Mouse (Mus musculus): ENCODE measurements around the gene Rrn3.
"Not testable (repeated sequence)": the region's sequence is repeated elsewhere in the genome, so short reads cannot be mapped to it uniquely, and the experiment has no call there.

Gene Rrn3

GRCm38 (mm10) chr16:13793441-13793840 is 12.9 kb downstream of the Rrn3 start:
- not testable (repeated sequence) for DNase-seq

- DNase-seq = no peak
Observed at GRCm38 (mm10) chr16:13796746-13797175, 16.3 kb downstream of the Rrn3 start.

DNA sequence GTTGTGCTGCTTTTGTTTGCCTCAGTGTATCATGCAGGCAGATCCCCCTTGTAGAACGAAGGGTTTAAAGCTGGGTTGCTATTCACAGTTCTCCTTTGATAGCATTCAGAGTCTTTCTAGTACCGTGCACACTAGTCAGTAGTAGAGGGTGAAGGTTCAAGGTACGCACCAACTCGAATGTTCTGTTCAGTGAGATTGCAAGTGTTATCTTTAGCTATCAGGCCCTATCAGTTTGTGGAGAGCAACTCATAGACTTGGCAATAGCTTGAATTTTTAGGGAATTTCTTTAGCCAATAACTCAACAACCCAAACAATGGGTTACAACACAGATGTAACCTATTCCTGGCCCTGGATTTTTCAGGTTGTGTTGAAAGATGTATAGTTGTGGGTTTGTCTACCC is 20.7 kb downstream of the Rrn3 start:
- DNase-seq = no peak

DNA sequence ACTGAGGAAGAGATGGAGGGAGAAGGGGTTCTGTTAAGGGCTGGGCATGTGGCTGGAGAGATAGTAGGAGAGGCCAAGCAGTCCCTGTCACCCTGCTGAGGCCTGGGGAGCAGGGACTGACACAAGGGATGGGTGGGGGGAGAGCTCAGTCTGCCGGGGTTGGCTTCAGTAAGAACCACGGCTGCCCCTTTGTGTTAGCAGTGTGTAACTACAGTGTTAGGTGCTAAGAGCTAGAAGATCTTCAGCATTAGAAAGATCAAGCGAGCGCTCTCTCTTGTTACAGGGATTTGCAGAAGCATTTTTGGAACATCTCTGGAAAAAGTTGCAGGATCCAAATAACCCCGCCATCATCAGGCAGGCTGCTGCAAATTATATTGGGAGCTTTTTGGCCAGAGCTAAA is 24.2 kb downstream of the Rrn3 start:
- no peak for DNase-seq

- DNase-seq = no peak
Observed at GRCm38 (mm10) chr16:13807616-13808015, 27.1 kb downstream of the Rrn3 start.

DNA sequence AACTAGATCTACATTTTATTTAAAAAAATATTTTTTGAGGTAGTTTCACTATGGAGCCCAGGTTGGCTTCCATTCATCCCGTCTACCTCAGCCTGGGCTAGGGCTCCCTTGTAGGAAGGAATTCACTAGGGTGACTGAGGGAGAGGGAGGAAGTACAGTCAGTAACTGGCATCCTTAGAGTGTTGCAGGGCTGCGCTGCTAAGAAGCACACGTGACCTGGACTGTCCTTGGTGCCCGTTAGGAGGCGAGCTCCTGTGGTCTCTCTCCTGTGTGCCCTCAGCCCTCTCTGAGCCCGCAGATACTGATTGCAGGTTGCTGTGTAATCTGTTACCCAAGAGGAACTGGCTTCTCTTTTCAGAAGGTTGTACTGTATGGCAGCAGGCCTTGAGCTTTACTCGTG is 27.9 kb downstream of the Rrn3 start:
- DNase-seq = no peak

GRCm38 (mm10) chr16:13812152-13812551 is 31.6 kb downstream of the Rrn3 start:
- DNase-seq = no peak

- DNase-seq = no peak
Observed at GRCm38 (mm10) chr16:13813200-13813599, 32.7 kb downstream of the Rrn3 start.

GRCm38 (mm10) chr16:13818560-13819393 is 38.3 kb downstream of the Rrn3 start, which contains the start of gene Ntan1:
TSS of gene Ntan1 (plus strand) at chr16:13818845.
- peak; percentile 94 for DNase-seq

GRCm38 (mm10) chr16:13819394-13819743 is 38.9 kb downstream of the Rrn3 start:
- DNase-seq = no peak

DNA sequence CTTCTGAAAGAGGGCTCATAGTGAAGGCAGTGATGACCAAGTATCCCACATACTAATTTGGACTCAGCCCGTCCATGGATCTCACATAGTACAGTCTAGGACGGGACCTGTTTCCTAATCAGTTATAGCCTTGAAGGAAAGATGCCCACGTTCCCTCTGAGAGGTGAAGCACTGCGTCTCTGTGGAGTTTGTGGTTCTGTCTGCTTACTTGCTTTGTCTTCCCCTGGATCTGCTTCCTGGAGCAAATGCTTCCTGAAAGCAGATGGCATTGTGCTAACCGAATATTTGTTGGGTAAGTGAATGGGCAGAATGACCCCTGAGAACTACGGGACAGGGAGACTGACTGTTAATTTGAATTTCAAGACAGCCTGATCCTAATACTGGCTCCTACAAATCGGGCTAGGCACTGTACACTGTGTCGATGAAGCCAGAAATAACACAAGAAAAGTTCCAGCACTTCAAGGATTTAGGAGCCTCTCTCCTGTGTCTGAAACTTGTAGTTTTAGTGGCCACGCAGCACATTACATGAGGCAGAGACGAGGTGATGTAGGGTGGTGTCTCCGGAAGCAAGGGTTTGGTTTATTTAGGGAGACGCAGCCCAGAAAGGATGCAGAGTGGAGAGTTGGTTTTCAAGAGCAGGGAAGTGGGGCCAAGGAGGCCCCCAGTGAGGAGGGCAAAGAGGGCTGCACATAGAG is 39.4 kb downstream of the Rrn3 start:
- no peak for DNase-seq

- DNase-seq = no peak
Observed at GRCm38 (mm10) chr16:13820771-13821170, 40.3 kb downstream of the Rrn3 start.

- DNase-seq = no peak
Observed at GRCm38 (mm10) chr16:13825781-13826490, 45.4 kb downstream of the Rrn3 start.

GRCm38 (mm10) chr16:13826511-13826910 is 46.0 kb downstream of the Rrn3 start:
- no peak for DNase-seq

GRCm38 (mm10) chr16:13830444-13830843 is 49.9 kb downstream of the Rrn3 start:
- no peak for DNase-seq

DNA sequence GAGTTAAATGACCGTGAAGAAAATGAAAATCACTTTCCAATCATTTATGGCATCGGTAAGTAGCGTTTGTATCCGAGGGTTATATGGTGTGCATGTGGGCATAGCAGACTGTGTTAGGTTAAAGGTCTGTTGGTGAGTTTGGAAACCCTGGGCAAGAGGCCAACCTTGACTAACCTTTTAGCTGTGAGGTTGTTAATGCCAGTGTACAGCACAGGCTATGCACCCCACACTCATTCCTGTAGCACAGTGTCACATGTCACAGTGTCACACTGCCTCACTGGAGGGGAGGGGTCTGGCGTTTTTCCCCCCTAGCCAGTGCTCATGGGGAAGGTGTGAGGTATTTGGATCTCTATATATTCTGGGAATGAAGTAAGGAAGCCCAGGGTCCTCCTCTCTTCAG is 51.1 kb downstream of the Rrn3 start:
- DNase-seq = no peak

DNA sequence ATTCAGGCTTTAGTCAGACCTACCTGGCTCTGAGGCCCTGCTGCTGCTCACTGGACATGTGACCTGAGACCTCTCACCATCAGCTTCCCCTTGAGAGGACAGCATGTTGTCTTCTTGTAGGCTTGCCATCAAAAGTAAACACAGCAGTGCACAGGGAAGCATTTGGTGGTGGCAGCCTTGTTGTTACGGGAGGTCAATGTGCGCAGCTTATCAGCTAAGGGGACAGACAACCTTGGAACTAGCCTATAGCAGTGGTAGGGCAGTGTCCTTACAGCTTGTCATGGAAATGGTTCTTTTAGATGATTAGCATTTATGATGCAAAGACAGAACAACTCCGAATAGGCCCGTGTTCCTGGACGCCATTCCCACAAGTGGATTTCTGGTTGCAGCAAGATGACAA is 53.9 kb downstream of the Rrn3 start:
- no peak for DNase-seq

DNA sequence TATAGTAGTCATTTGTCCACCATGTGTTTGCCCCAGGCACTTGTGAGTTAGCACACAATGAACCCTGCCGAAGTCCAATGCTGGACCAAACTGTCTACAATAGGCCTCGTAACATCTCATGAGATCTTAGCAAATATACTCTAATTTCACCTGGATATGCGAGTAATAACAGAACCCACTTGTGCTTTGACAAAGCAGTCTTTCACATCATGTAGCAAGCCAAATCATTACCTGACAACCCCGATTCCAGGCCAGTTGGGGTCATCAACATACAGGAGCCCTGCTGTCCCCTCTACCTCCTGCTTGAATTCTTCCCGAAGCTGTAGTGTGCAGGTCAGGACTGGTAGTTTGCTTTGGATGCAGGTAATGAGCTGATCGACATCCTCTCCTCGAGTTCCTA is 59.5 kb downstream of the Rrn3 start:
- no peak for DNase-seq

DNA sequence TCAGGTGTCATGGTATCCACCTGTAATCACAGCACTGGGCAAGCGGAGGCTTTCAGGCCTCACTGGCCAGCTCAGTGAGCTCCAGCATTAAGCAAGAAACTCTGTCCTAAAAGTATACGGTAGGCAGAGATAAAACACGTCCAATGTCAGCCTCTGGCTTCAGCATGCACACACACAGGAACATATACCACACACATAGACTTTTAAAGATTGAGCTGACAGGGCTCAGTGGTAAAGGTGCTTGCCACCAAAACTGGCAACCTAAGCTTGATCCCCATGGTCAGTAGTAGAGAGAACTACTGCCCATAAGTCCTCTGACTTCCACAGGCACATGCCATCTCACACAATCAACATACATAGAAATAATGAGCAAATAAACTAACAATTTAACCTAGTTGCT is 60.4 kb downstream of the Rrn3 start:
- no peak for DNase-seq

DNA sequence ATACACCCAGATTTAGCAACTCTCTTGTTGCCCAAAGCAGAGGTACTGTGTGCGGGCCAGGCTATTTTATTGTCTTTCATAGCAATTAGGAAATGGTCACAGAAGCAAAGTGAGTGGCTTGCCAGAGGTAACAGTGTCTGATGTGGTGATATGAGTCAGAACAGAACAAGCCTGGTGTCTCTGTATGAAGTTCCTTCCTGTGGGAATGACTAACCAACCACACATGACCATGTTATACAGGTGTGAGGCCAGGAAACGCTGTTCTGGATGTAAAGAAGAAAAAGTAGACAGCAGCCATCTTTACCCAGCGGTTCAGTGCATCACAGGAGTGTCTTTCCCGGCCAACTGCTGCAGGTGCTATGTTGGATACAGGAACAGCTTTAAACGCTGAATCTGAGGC is 64.5 kb downstream of the Rrn3 start:
- no peak for DNase-seq

DNA sequence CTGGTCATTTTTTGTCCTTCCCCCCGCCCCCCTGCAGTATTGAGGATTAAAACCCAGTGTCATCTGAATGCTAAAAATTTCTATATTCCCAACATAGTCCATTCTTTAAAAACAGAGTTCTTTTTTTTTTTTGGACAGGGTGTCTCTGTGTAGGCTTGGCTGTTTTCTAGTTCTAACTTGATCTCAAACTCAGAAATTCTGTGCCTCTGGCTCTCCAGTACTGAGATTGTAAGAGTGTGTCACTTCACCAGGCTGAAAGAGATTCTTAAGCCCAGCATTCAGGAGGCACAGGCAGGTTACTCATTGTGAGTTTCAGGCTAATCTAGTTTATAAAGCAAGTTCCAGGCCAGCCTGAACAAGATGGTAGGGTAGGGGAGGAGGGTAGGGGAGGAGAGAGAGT is 66.2 kb downstream of the Rrn3 start:
- no peak for DNase-seq

DNA sequence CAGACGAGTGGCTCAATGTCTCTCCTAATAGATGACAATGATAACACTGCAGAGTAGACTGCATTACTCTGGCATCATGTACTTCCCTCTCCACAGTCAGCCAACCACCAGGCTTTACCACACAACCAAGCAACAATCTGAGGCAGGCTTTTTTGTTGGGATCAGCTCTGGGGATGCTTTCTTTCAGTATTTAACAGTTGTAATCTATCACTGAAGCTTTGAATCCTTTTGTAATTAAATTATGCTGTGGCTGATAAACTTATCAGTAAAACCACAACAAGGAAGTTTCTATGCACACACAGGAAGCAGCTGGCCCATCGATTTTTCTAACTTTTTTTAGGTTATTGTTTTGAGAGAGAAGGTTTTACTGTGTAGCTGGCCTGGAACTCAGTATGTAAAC is 67.8 kb downstream of the Rrn3 start:
- no peak for DNase-seq

DNA sequence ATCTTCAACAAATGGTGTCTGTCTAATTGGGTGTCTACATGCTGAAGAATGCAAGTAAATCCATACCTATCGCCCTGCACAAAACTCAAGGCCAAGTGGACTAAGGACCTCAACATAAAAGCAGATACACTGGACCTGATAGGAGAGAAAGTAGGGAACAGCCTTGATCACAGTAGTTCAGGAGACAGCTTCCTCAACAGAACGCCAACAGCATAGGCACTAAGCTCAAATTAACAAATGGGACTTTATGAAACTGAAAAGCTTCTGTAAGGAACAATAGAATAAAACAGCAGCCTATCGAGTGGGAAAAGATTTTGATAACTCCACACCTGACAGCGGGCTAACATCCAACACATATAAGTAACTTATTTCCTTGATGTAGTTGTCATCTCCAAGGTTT is 70.9 kb downstream of the Rrn3 start:
- no peak for DNase-seq

DNA sequence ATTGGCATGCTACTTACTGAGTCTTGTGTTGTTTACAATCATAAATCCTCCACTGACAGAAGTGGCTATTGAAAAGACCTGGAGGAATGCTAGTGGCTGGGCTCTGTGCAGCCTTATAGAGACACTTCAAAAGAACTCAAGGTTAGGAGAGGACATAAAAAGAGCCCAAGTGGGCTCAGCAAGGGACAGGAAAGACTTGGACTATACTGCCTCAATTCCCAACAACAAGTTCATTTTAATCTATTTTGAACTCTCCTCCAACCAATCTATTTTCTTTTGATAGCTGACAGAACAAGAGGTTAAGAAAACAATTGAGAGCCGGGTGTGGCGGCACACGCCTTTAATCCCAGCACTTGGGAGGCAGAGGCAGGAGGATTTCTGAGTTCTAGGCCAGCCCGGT is 73.4 kb downstream of the Rrn3 start:
- no peak for DNase-seq
